Mouse (Mus musculus): ENCODE data around the gene Trdmt1. TPM values are rescaled to one million over a fixed set of nuclear protein-coding genes. Genes with fewer than 3 reads are reported as not detected.
"Not testable (repeated sequence)": the region's sequence is repeated elsewhere in the genome, so short reads cannot be mapped to it uniquely, and the experiment has no call there.

The Trdmt1 gene
- polyA plus RNA-seq (2011; ENCODE audit: insufficient read depth, insufficient read length, low replicate concordance, missing spikeins) = 1.2 and 3.1 TPM in 2 replicates

DNA sequence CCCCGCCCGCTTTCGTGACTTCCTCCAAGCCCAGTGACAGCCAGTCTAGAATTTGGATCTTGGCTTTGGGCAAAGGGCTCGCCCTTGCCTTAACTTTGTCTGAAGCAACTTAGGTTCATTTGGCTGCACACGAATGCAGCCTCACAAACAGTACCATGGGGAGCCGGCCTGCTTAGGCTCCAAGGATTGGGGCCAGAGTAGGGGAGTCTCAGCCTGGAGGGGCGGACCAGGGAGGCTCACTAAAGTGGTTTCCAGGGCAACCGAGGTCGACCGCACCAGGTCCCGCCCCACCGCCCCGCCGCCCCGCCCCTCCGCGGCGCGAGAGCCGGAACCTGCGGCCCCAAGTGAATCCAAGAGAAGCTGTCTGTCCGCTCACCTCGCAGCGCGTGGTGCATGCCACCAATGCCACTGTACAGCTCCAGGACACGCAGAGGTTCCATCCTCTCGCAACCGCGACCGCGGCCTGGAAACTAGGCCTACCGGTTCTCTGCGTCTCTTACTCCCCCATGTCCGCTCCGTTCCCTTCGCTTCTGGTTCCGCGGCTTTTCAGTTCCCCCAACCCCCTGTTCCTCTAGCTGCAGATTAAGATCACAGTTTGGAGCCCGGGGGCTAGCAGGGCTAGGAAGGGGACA lies at the start of gene Trdmt1:
Trdmt1 (minus strand) TSS at position 476 of the 632 bp plus-strand sequence.
- peak within 1 kb of the TSS; percentile 98 for H3K4me3 ChIP-seq (replicated peaks; ENCODE audit: control insufficient read depth, low read depth, low read length)
- TF ChIP-seq POLR2A (IDR thresholded peaks at IDR 0.05; ENCODE audit: borderline replicate concordance, control insufficient read depth, low read depth, low read length) = peak; percentile 87
- no peak for TF ChIP-seq CTCF (IDR thresholded peaks at IDR 0.05; ENCODE audit: control insufficient read depth, insufficient read depth, low read length)
- H3K4me1 ChIP-seq (ENCODE audit: control insufficient read depth, insufficient read depth, low read length) = no peaks in the 10 kb centered on the region; the same call in 1 of the 2 replicates
- WGBS = under 1% methylated on average over 39 of the region's 39 CpGs
- H3K27ac ChIP-seq (ENCODE audit: control insufficient read depth, insufficient read depth, low read depth, low read length, poor library complexity) = peak within 1 kb of the TSS; percentile 95

DNA sequence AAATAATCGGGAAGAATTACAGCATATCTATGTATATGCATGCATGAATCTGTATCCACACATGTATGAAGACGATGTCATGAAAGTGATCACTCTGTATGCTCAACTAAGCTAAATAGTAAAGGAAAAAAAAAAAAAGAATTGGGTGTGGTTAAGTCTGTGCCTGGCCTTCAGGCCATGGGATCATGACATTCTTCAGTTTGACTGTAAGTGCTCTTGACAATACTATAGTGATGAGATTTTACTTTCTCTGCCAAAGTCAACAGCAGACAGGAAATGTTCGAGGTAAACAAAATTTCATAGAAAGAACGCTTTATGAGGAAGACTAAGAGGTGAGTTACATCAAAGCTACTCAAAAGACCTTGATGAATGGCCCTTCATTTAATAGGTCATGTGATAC lies 48.9 kb upstream of the Trdmt1 start:
- WGBS = 70% methylated on average over 4 of the region's 4 CpGs
- TF ChIP-seq CTCF (IDR thresholded peaks at IDR 0.05; ENCODE audit: control insufficient read depth, insufficient read depth, low read length) (no peak), POLR2A (IDR thresholded peaks at IDR 0.05; ENCODE audit: borderline replicate concordance, control insufficient read depth, low read depth, low read length) (no peak)
- H3K4me1 ChIP-seq (ENCODE audit: control insufficient read depth, insufficient read depth, low read length) = no peaks in the 10 kb centered on the region
- H3K4me3 ChIP-seq (replicated peaks; ENCODE audit: control insufficient read depth, low read depth, low read length) = no peak overlapping the region
- no peak overlapping the region for H3K27ac ChIP-seq (ENCODE audit: control insufficient read depth, insufficient read depth, low read depth, low read length, poor library complexity)

DNA sequence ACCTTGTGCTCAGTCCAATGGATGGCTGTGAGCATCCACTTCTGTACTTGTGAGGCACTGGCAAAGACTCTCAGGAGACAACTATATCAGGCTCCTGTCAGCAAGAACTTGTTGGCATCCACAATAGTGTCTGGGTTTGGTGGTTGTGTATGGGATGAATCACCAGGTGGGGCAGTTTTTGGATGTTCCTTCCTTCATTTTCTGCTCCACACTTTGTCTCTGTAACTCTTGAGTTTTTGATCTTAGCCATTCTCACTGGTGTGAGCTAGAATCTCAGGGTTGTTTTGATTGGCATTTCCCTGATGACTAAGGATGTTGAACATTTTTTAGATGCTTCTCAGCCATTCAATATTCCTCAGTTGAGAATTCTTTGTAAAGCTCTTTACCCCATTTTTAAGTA lies 39.3 kb upstream of the Trdmt1 start:
- not testable (repeated sequence) for H3K4me3 ChIP-seq (replicated peaks; ENCODE audit: control insufficient read depth, low read depth, low read length); H3K4me1 ChIP-seq (ENCODE audit: control insufficient read depth, insufficient read depth, low read length); H3K27ac ChIP-seq (ENCODE audit: control insufficient read depth, insufficient read depth, low read depth, low read length, poor library complexity)

GRCm38 (mm10) chr2:13582184-13582583 lies 37.7 kb upstream of the Trdmt1 start:
- no peak overlapping the region for H3K4me3 ChIP-seq (replicated peaks; ENCODE audit: control insufficient read depth, low read depth, low read length)
- no peak overlapping the region for H3K27ac ChIP-seq (ENCODE audit: control insufficient read depth, insufficient read depth, low read depth, low read length, poor library complexity)
- no peak for TF ChIP-seq CTCF (IDR thresholded peaks at IDR 0.05; ENCODE audit: control insufficient read depth, insufficient read depth, low read length)
- 75% methylated on average over 3 of the region's 3 CpGs for WGBS
- no peaks in the 10 kb centered on the region for H3K4me1 ChIP-seq (ENCODE audit: control insufficient read depth, insufficient read depth, low read length)

DNA sequence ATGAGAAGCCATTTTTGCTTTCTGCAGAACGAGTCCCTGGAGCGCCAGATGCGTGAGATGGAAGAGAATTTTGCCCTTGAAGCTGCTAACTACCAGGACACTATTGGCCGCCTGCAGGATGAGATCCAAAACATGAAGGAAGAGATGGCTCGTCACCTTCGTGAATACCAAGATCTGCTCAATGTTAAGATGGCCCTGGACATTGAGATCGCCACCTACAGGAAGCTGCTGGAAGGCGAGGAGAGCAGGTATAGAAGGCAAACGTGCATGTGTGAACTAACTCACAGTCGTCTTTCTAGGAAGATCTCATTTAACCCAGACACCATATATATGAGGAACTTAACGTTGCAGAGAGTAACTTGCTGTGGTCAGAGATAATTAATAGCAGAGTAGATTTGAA lies 35.5 kb upstream of the Trdmt1 start:
- 60% methylated on average over 11 of the region's 11 CpGs for WGBS
- no peaks in the 10 kb centered on the region for H3K4me1 ChIP-seq (ENCODE audit: control insufficient read depth, insufficient read depth, low read length)
- no peak overlapping the region for H3K27ac ChIP-seq (ENCODE audit: control insufficient read depth, insufficient read depth, low read depth, low read length, poor library complexity)
- TF ChIP-seq CTCF (IDR thresholded peaks at IDR 0.05; ENCODE audit: control insufficient read depth, insufficient read depth, low read length) (peak; percentile 56), POLR2A (IDR thresholded peaks at IDR 0.05; ENCODE audit: borderline replicate concordance, control insufficient read depth, low read depth, low read length) (no peak)
- no peak overlapping the region for H3K4me3 ChIP-seq (replicated peaks; ENCODE audit: control insufficient read depth, low read depth, low read length)

DNA sequence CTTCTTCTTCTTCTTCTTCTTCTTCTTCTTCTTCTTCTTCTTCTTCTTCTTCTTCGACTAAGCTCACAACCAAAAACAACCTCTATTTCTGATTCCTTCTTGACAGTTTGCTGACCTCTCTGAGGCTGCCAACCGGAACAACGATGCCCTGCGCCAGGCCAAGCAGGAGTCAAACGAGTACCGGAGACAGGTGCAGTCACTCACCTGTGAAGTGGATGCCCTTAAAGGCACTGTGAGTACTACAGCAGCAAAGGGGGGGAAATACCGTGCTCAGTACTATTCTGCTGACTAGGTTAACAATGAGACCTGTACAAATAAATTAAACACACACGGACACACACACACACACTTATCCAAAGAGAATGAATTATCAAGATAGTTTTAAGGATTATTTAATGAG lies 34.8 kb upstream of the Trdmt1 start:
- no peak for TF ChIP-seq CTCF (IDR thresholded peaks at IDR 0.05; ENCODE audit: control insufficient read depth, insufficient read depth, low read length)
- no peak for TF ChIP-seq POLR2A (IDR thresholded peaks at IDR 0.05; ENCODE audit: borderline replicate concordance, control insufficient read depth, low read depth, low read length)
- no peak overlapping the region for H3K27ac ChIP-seq (ENCODE audit: control insufficient read depth, insufficient read depth, low read depth, low read length, poor library complexity)
- no peak overlapping the region for H3K4me3 ChIP-seq (replicated peaks; ENCODE audit: control insufficient read depth, low read depth, low read length)
- 80% methylated on average over 8 of the region's 8 CpGs for WGBS
- H3K4me1 ChIP-seq (ENCODE audit: control insufficient read depth, insufficient read depth, low read length) = no peaks in the 10 kb centered on the region

GRCm38 (mm10) chr2:13578473-13579152 lies 34.1 kb upstream of the Trdmt1 start:
- no peak overlapping the region for H3K27ac ChIP-seq (ENCODE audit: control insufficient read depth, insufficient read depth, low read depth, low read length, poor library complexity)
- WGBS = 86% methylated on average over 14 of the region's 14 CpGs
- TF ChIP-seq CTCF (IDR thresholded peaks at IDR 0.05; ENCODE audit: control insufficient read depth, insufficient read depth, low read length) = no peak
- TF ChIP-seq POLR2A (IDR thresholded peaks at IDR 0.05; ENCODE audit: borderline replicate concordance, control insufficient read depth, low read depth, low read length) = no peak

DNA sequence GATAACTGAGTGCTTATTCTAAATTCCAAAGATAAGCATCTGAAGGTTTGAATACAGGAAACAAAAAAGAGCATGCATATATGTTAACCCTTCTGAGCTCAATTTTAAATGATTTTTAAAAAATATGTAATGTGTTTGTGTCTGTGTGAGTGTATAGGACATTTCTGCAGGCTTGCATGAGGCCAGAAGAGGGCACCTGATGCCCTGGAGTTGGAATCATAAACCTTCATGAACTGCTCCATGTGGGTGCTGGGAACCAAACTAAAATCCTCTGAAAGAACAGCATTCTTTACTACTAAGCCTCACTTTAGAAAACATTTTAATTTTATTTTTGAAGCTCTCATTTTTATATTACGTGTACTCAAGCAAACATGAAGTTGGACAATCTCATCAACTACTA lies 32.9 kb upstream of the Trdmt1 start:
- TF ChIP-seq POLR2A (IDR thresholded peaks at IDR 0.05; ENCODE audit: borderline replicate concordance, control insufficient read depth, low read depth, low read length) = no peak
- WGBS = 87% methylated on average over 1 of the region's 1 CpGs
- no peak overlapping the region for H3K27ac ChIP-seq (ENCODE audit: control insufficient read depth, insufficient read depth, low read depth, low read length, poor library complexity)
- no peak overlapping the region for H3K4me3 ChIP-seq (replicated peaks; ENCODE audit: control insufficient read depth, low read depth, low read length)
- H3K4me1 ChIP-seq (ENCODE audit: control insufficient read depth, insufficient read depth, low read length) = no peaks in the 10 kb centered on the region; the same call in 1 of the 2 replicates

More at GRCm38 (mm10) chr2:13578473-13579152, 34.1 kb upstream of the Trdmt1 start:
- Histone ChIP-seq H3K4me1 (ENCODE audit: control insufficient read depth, insufficient read depth, low read length) (no peaks in the 10 kb centered on the region), H3K4me3 (replicated peaks; ENCODE audit: control insufficient read depth, low read depth, low read length) (no peak overlapping the region)

GRCm38 (mm10) chr2:13575926-13576325 lies 31.5 kb upstream of the Trdmt1 start:
- 23% methylated on average over 6 of the region's 6 CpGs for WGBS
- Histone ChIP-seq H3K4me1 (ENCODE audit: control insufficient read depth, insufficient read depth, low read length) (no peaks in the 10 kb centered on the region; the same call in 1 of the 2 replicates), H3K27ac (ENCODE audit: control insufficient read depth, insufficient read depth, low read depth, low read length, poor library complexity) (no peak overlapping the region), H3K4me3 (replicated peaks; ENCODE audit: control insufficient read depth, low read depth, low read length) (peak overlapping the region; percentile 95)
- TF ChIP-seq POLR2A (IDR thresholded peaks at IDR 0.05; ENCODE audit: borderline replicate concordance, control insufficient read depth, low read depth, low read length) = no peak
- TF ChIP-seq CTCF (IDR thresholded peaks at IDR 0.05; ENCODE audit: control insufficient read depth, insufficient read depth, low read length) = no peak

All from bone marrow, adult 2 months (tissue).